Mouse (Mus musculus): ENCODE results near the gene Cluap1. TPM values are rescaled to one million over a fixed set of nuclear protein-coding genes. Genes with fewer than 3 reads are reported as not detected.

Cluap1 gene
- polyA plus RNA-seq, 1 experiment from 2014 or later = 24.7 TPM

GRCm38 (mm10) chr16:3891621-3892295 lies 16.8 kb upstream of the Cluap1 start:
- H3K4me2 ChIP-seq (ENCODE audit: low read depth, low read length, severe bottlenecking) = no peak overlapping the region
- H3K27me3 ChIP-seq (ENCODE audit: control insufficient read depth, insufficient read depth, low read length) = no peaks in the 10 kb centered on the region
- ATAC-seq (replicated peaks; ENCODE audit: low FRiP score) = no peak
- WGBS = 94% methylated on average over 14 of the region's 14 CpGs
- no peak overlapping the region for H3K9ac ChIP-seq (ENCODE audit: low read length)
- H3K9me3 ChIP-seq (ENCODE audit: control insufficient read depth, low read length) = no peaks in the 10 kb centered on the region
- no peaks in the 10 kb centered on the region for H3K36me3 ChIP-seq (ENCODE audit: control insufficient read depth, insufficient read depth, low read length)
- H3K4me3 ChIP-seq (ENCODE audit: low read depth, low read length) = no peak overlapping the region
- no peak overlapping the region for H3K27ac ChIP-seq (ENCODE audit: low read depth, low read length)
- H3K4me1 ChIP-seq (replicated peaks; ENCODE audit: control insufficient read depth, insufficient read depth, low read length) = no peaks in the 10 kb centered on the region
- no peak for DNase-seq (ENCODE audit: low spot score)

GRCm38 (mm10) chr16:3893739-3894138 lies 14.9 kb upstream of the Cluap1 start:
- H3K4me1 ChIP-seq (replicated peaks; ENCODE audit: control insufficient read depth, insufficient read depth, low read length) = no peaks in the 10 kb centered on the region
- no peak overlapping the region for H3K4me2 ChIP-seq (ENCODE audit: low read depth, low read length, severe bottlenecking)
- H3K27ac ChIP-seq (ENCODE audit: low read depth, low read length) = no peak overlapping the region
- H3K27me3 ChIP-seq (ENCODE audit: control insufficient read depth, insufficient read depth, low read length) = no peaks in the 10 kb centered on the region
- H3K9me3 ChIP-seq (ENCODE audit: control insufficient read depth, low read length) = no peaks in the 10 kb centered on the region
- H3K4me3 ChIP-seq (ENCODE audit: low read depth, low read length) = no peak overlapping the region
- no peak for DNase-seq (ENCODE audit: low spot score)
- 92% methylated on average over 3 of the region's 3 CpGs for WGBS
- no peak for ATAC-seq (replicated peaks; ENCODE audit: low FRiP score)
- no peak overlapping the region for H3K9ac ChIP-seq (ENCODE audit: low read length)
- H3K36me3 ChIP-seq (ENCODE audit: control insufficient read depth, insufficient read depth, low read length) = no peaks in the 10 kb centered on the region

GRCm38 (mm10) chr16:3895173-3895792 lies 13.3 kb upstream of the Cluap1 start:
- H3K36me3 ChIP-seq (ENCODE audit: control insufficient read depth, insufficient read depth, low read length) = peaks cover 8% of the 10 kb centered on the region; the same call in 1 of the 2 replicates
- H3K4me1 ChIP-seq (replicated peaks; ENCODE audit: control insufficient read depth, insufficient read depth, low read length) = no peaks in the 10 kb centered on the region
- WGBS = 81% methylated on average over 9 of the region's 9 CpGs
- H3K4me2 ChIP-seq (ENCODE audit: low read depth, low read length, severe bottlenecking) = no peak overlapping the region
- no peaks in the 10 kb centered on the region for H3K9me3 ChIP-seq (ENCODE audit: control insufficient read depth, low read length)
- no peaks in the 10 kb centered on the region for H3K27me3 ChIP-seq (ENCODE audit: control insufficient read depth, insufficient read depth, low read length)
- no peak overlapping the region for H3K4me3 ChIP-seq (ENCODE audit: low read depth, low read length)
- DNase-seq (ENCODE audit: low spot score) (no peak), ATAC-seq (replicated peaks; ENCODE audit: low FRiP score) (no peak)
- H3K27ac ChIP-seq (ENCODE audit: low read depth, low read length) = no peak overlapping the region
- H3K9ac ChIP-seq (ENCODE audit: low read length) = no peak overlapping the region

DNA sequence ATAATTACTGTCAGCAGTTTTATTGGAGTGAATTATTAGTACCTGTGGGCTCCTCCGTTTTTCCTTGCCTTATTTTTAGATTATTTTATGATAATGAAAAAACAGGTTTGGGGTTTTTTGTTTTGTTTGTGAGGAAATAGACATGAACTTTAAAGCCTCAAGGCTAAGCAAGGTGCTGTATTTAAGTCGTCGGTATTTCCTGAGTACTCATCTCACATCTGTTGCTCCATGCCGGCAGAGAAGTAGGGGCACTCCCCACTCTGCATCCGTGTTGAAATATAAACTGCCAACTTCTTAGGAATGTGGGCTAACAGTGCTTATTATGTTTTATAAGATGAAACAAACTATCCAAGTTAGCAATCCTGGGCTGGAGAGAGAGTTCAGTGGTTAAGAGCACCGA lies 12.6 kb upstream of the Cluap1 start:
- no peaks in the 10 kb centered on the region for H3K4me1 ChIP-seq (replicated peaks; ENCODE audit: control insufficient read depth, insufficient read depth, low read length)
- no peaks in the 10 kb centered on the region for H3K9me3 ChIP-seq (ENCODE audit: control insufficient read depth, low read length)
- no peak overlapping the region for H3K4me3 ChIP-seq (ENCODE audit: low read depth, low read length)
- no peak for DNase-seq (ENCODE audit: low spot score)
- H3K27me3 ChIP-seq (ENCODE audit: control insufficient read depth, insufficient read depth, low read length) = no peaks in the 10 kb centered on the region
- no peak overlapping the region for H3K27ac ChIP-seq (ENCODE audit: low read depth, low read length)
- no peak overlapping the region for H3K9ac ChIP-seq (ENCODE audit: low read length)
- H3K4me2 ChIP-seq (ENCODE audit: low read depth, low read length, severe bottlenecking) = no peak overlapping the region
- 89% methylated on average over 6 of the region's 6 CpGs for WGBS
- ATAC-seq (replicated peaks; ENCODE audit: low FRiP score) = no peak
- peaks cover 10% of the 10 kb centered on the region; the same call in 1 of the 2 replicates for H3K36me3 ChIP-seq (ENCODE audit: control insufficient read depth, insufficient read depth, low read length)

- Histone ChIP-seq H3K4me2 (ENCODE audit: low read depth, low read length, severe bottlenecking) (no peak overlapping the region), H3K27me3 (ENCODE audit: control insufficient read depth, insufficient read depth, low read length) (no peaks in the 10 kb centered on the region), H3K9ac (ENCODE audit: low read length) (no peak overlapping the region), H3K9me3 (ENCODE audit: control insufficient read depth, low read length) (no peaks in the 10 kb centered on the region), H3K4me3 (ENCODE audit: low read depth, low read length) (no peak overlapping the region), H3K4me1 (replicated peaks; ENCODE audit: control insufficient read depth, insufficient read depth, low read length) (no peaks in the 10 kb centered on the region), H3K27ac (ENCODE audit: low read depth, low read length) (no peak overlapping the region), H3K36me3 (ENCODE audit: control insufficient read depth, insufficient read depth, low read length) (peaks cover 10% of the 10 kb centered on the region; the same call in 1 of the 2 replicates)
- DNase-seq (ENCODE audit: low spot score) (no peak), ATAC-seq (replicated peaks; ENCODE audit: low FRiP score) (no peak)
- WGBS = 84% methylated on average over 1 of the region's 1 CpGs
Measured at GRCm38 (mm10) chr16:3896553-3896952, 12.0 kb upstream of the Cluap1 start.

- H3K36me3 ChIP-seq (ENCODE audit: control insufficient read depth, insufficient read depth, low read length) = no peaks in the 10 kb centered on the region
- 81% methylated on average over 2 of the region's 2 CpGs for WGBS
- no peak for DNase-seq (ENCODE audit: low spot score)
Measured at GRCm38 (mm10) chr16:3907471-3907870, 1.1 kb upstream of the Cluap1 start.

GRCm38 (mm10) chr16:3909118-3909517 lies 517 bp downstream of the Cluap1 start:
- Histone ChIP-seq H3K36me3 (ENCODE audit: control insufficient read depth, insufficient read depth, low read length) (no peaks in the 10 kb centered on the region; the same call in 1 of the 2 replicates), H3K27ac (ENCODE audit: low read depth, low read length) (no peak overlapping the region; the same call in 1 of the 2 replicates), H3K4me3 (ENCODE audit: low read depth, low read length) (peak overlapping the region; percentile 44), H3K4me1 (replicated peaks; ENCODE audit: control insufficient read depth, insufficient read depth, low read length) (peaks cover 4% of the 10 kb centered on the region; the same call in 1 of the 2 replicates), H3K9me3 (ENCODE audit: control insufficient read depth, low read length) (no peaks in the 10 kb centered on the region), H3K27me3 (ENCODE audit: control insufficient read depth, insufficient read depth, low read length) (no peaks in the 10 kb centered on the region), H3K9ac (ENCODE audit: low read length) (peak overlapping the region; percentile 63), H3K4me2 (ENCODE audit: low read depth, low read length, severe bottlenecking) (peak overlapping the region; percentile 60)
- DNase-seq (ENCODE audit: low spot score) = no peak
- 11% methylated on average over 20 of the region's 20 CpGs for WGBS
- no peak for ATAC-seq (replicated peaks; ENCODE audit: low FRiP score)

More at GRCm38 (mm10) chr16:3907471-3907870, 1.1 kb upstream of the Cluap1 start:
- ATAC-seq (replicated peaks; ENCODE audit: low FRiP score) = no peak
- Histone ChIP-seq H3K4me3 (ENCODE audit: low read depth, low read length) (no peak overlapping the region), H3K27me3 (ENCODE audit: control insufficient read depth, insufficient read depth, low read length) (no peaks in the 10 kb centered on the region), H3K4me2 (ENCODE audit: low read depth, low read length, severe bottlenecking) (no peak overlapping the region), H3K4me1 (replicated peaks; ENCODE audit: control insufficient read depth, insufficient read depth, low read length) (peaks cover 4% of the 10 kb centered on the region; the same call in 1 of the 2 replicates), H3K9me3 (ENCODE audit: control insufficient read depth, low read length) (no peaks in the 10 kb centered on the region), H3K27ac (ENCODE audit: low read depth, low read length) (no peak overlapping the region), H3K9ac (ENCODE audit: low read length) (no peak overlapping the region)

- Histone ChIP-seq H3K4me2 (ENCODE audit: low read depth, low read length, severe bottlenecking) (no peak overlapping the region), H3K27me3 (ENCODE audit: control insufficient read depth, insufficient read depth, low read length) (no peaks in the 10 kb centered on the region), H3K9ac (ENCODE audit: low read length) (no peak overlapping the region), H3K27ac (ENCODE audit: low read depth, low read length) (no peak overlapping the region), H3K4me3 (ENCODE audit: low read depth, low read length) (no peak overlapping the region), H3K36me3 (ENCODE audit: control insufficient read depth, insufficient read depth, low read length) (no peaks in the 10 kb centered on the region), H3K4me1 (replicated peaks; ENCODE audit: control insufficient read depth, insufficient read depth, low read length) (no peaks in the 10 kb centered on the region), H3K9me3 (ENCODE audit: control insufficient read depth, low read length) (no peaks in the 10 kb centered on the region)
- 90% methylated on average over 2 of the region's 2 CpGs for WGBS
- DNase-seq (ENCODE audit: low spot score) (peak; percentile 30), ATAC-seq (replicated peaks; ENCODE audit: low FRiP score) (no peak)
Measured at GRCm38 (mm10) chr16:3920756-3921155, 12.2 kb downstream of the Cluap1 start.

Measured in forebrain, embryonic 11.5 days (tissue).